Mouse (Mus musculus) stomach, embryonic 15.5 days (tissue): ENCODE results near the gene Ttc16. TPM values are rescaled to one million over a fixed set of nuclear protein-coding genes. Genes with fewer than 3 reads are reported as not detected.
A peak's percentile ranks its signal among the peaks of the same experiment; 100 is the strongest.

Experiments
- ATAC-seq: fragments of 200-750 bp; cut with Nextera tagmentation; 2 replicates; pipeline ENCODE4 v1.8.0; 2017; ENCODE audit warnings: low read depth, moderate number of reproducible peaks, moderate TSS enrichment; ENCODE audit not compliant: insufficient read depth, low FRiP score
- H3K27ac ChIP-seq: fragments of 300-500 bp; sonication (generic); 2 replicates; pipeline ENCODE4 v1.5.1; 2015; ENCODE audit warnings: mild to moderate bottlenecking, inconsistent platforms
- H3K27me3 ChIP-seq: fragments of 300-500 bp; sonication (generic); replicated peaks from 2 replicates; pipeline ENCODE4 v1.6.1; 2015; ENCODE audit warnings: inconsistent platforms
- H3K36me3 ChIP-seq: fragments of 300-500 bp; sonication (generic); 2 replicates; pipeline ENCODE4 v1.6.1; 2015; ENCODE audit warnings: inconsistent platforms
- H3K4me1 ChIP-seq: fragments of 300-500 bp; sonication (generic); 2 replicates; pipeline ENCODE4 v1.6.1; 2015; ENCODE audit warnings: inconsistent platforms
- H3K4me2 ChIP-seq: fragments of 300-500 bp; sonication (generic); 2 replicates; pipeline ENCODE4 v1.6.1; 2015; ENCODE audit warnings: mild to moderate bottlenecking, inconsistent platforms
- H3K4me3 ChIP-seq: fragments of 300-500 bp; sonication (generic); replicated peaks from 2 replicates; pipeline ENCODE4 v1.5.1; 2015; ENCODE audit warnings: inconsistent platforms
- H3K9ac ChIP-seq: fragments of 300-500 bp; sonication (generic); 2 replicates; pipeline ENCODE4 v1.6.1; 2015; ENCODE audit warnings: inconsistent platforms
- H3K9me3 ChIP-seq: fragments of 300-500 bp; sonication (generic); 2 replicates; pipeline ENCODE4 v1.6.1; 2016; ENCODE audit warnings: inconsistent platforms
- WGBS: fragments of 180-500 bp; shearing (Covaris S2); methylation state at CpG from one replicate; pipeline ENCODE4 v1.1.7; 2015; 5-methylcytosine and 5-hydroxymethylcytosine counted together
- microRNA counts: library from miRNA; unstranded; fragments of <30 nt; microRNA quantifications from one replicate; lab custom pipeline; 2016
- microRNA-seq: library from miRNA; unstranded; fragments of <30 nt; microRNA quantifications from one replicate; pipeline ENCODE4, GENCODE M21; 2016
- polyA plus RNA-seq: library from polyadenylated mRNA; unstranded; fragments of >200 nt; fragmentation: Nextera tagmentation; extraction: Ambion mirVana; gene quantifications from 2 replicates; pipeline ENCODE4 v1.2.1, GENCODE M21; 2015

Ttc16 gene
- polyA plus RNA-seq, 1 experiment from 2014 or later: 0.23 TPM

GRCm38 (mm10) chr2:32712586-32712933 is 62.9 kb downstream of the Ttc16 start:
- H3K9me3 ChIP-seq: no peaks in the 10 kb centered on the region
- peak; percentile 88 for ATAC-seq
- H3K36me3 ChIP-seq: peaks cover 32% of the 10 kb centered on the region
- H3K9ac ChIP-seq: peak overlapping the region; percentile 75
- 0% methylated on average over 36 of the region's 44 CpGs for WGBS
- no peaks in the 10 kb centered on the region for H3K27me3 ChIP-seq
- peak overlapping the region; percentile 97 for H3K27ac ChIP-seq
- peak overlapping the region; percentile 86 for H3K4me3 ChIP-seq
- H3K4me2 ChIP-seq: peak overlapping the region; percentile 86
- peaks cover 28% of the 10 kb centered on the region for H3K4me1 ChIP-seq

- Histone ChIP-seq H3K4me3 (peak overlapping the region; percentile 86), H3K9me3 (no peaks in the 10 kb centered on the region), H3K9ac (peak overlapping the region; percentile 75), H3K4me1 (peaks cover 28% of the 10 kb centered on the region), H3K27ac (peak overlapping the region; percentile 97), H3K27me3 (no peaks in the 10 kb centered on the region), H3K36me3 (peaks cover 33% of the 10 kb centered on the region), H3K4me2 (peak overlapping the region; percentile 86)
- under 1% methylated on average over 41 of the region's 41 CpGs for WGBS
- ATAC-seq: peak; percentile 50
These were observed 63.3 kb downstream of the Ttc16 start for GRCm38 (mm10) chr2:32712108-32712551.

GRCm38 (mm10) chr2:32711301-32712056 is 64.0 kb downstream of the Ttc16 start:
- no peaks in the 10 kb centered on the region for H3K27me3 ChIP-seq
- peak overlapping the region; percentile 86 for H3K4me3 ChIP-seq
- peaks cover 30% of the 10 kb centered on the region for H3K4me1 ChIP-seq
- peak overlapping the region; percentile 97 for H3K27ac ChIP-seq
- H3K9ac ChIP-seq: peak overlapping the region; percentile 75
- WGBS: 23% methylated on average over 9 of the region's 9 CpGs
- ATAC-seq: no peak
- H3K9me3 ChIP-seq: no peaks in the 10 kb centered on the region
- peak overlapping the region; percentile 86 for H3K4me2 ChIP-seq
- peaks cover 39% of the 10 kb centered on the region for H3K36me3 ChIP-seq

- no peaks in the 10 kb centered on the region for H3K9me3 ChIP-seq
- peaks cover 47% of the 10 kb centered on the region for H3K36me3 ChIP-seq
- peaks cover 32% of the 10 kb centered on the region for H3K4me1 ChIP-seq
- no peaks in the 10 kb centered on the region for H3K27me3 ChIP-seq
- H3K4me2 ChIP-seq: no peak overlapping the region
- ATAC-seq: no peak
- no peak overlapping the region for H3K9ac ChIP-seq
- no peak overlapping the region for H3K4me3 ChIP-seq
- 80% methylated on average over 5 of the region's 5 CpGs for WGBS
- no peak overlapping the region for H3K27ac ChIP-seq
These were observed 65.0 kb downstream of the Ttc16 start for GRCm38 (mm10) chr2:32710425-32710824.

- Histone ChIP-seq H3K4me2 (no peak overlapping the region), H3K9me3 (no peaks in the 10 kb centered on the region), H3K27me3 (no peaks in the 10 kb centered on the region), H3K36me3 (peaks cover 51% of the 10 kb centered on the region), H3K4me3 (no peak overlapping the region), H3K27ac (no peak overlapping the region), H3K4me1 (peaks cover 28% of the 10 kb centered on the region), H3K9ac (no peak overlapping the region)
- no peak for ATAC-seq
- 92% methylated on average over 20 of the region's 20 CpGs for WGBS
These were observed 65.8 kb downstream of the Ttc16 start for GRCm38 (mm10) chr2:32709521-32710137.

- WGBS: 40% methylated on average over 3 of the region's 3 CpGs
- Histone ChIP-seq H3K4me1 (peaks cover 19% of the 10 kb centered on the region), H3K4me3 (no peak overlapping the region), H3K9me3 (no peaks in the 10 kb centered on the region), H3K36me3 (peaks cover 57% of the 10 kb centered on the region), H3K9ac (no peak overlapping the region), H3K4me2 (no peak overlapping the region), H3K27me3 (no peaks in the 10 kb centered on the region), H3K27ac (no peak overlapping the region)
- no peak for ATAC-seq
These were observed 66.8 kb downstream of the Ttc16 start for GRCm38 (mm10) chr2:32708643-32709042.

MicroRNA genes within 50 kb of the gene (microRNA counts, 519-probe panel; counts per million panel counts)
- 2,065 counts per million, percentile 27 among the panel's probes with 10 or more counts for microRNA mmu-miR-2861 (lab: Ali Mortazavi, UCI)

Small RNA genes within 50 kb of the gene (microRNA-seq; reads per million reads assigned to microRNA genes)
- not detected for gene Mir2861
- not detected for gene Mir3960

Other genes starting within 250 kb of the Ttc16 start
- 11.2 and 13.0 TPM in 2 replicates for gene Fam102a, start 240.3 kb downstream of the Ttc16 start, polyA plus RNA-seq
- 109 and 112 TPM in 2 replicates for gene Dpm2, start 204.8 kb downstream of the Ttc16 start, polyA plus RNA-seq
- 0.36 and 0.61 TPM in 2 replicates for gene Pip5kl1, start 200.8 kb downstream of the Ttc16 start, polyA plus RNA-seq
- gene 9430097D07Rik, start 199.9 kb downstream of the Ttc16 start, polyA plus RNA-seq: 0.09 and 0.12 TPM in 2 replicates
- 18.3 and 20.3 TPM in 2 replicates for gene St6galnac4, start 188.5 kb downstream of the Ttc16 start, polyA plus RNA-seq
- 17.4 and 19.7 TPM in 2 replicates for gene St6galnac6, start 175.9 kb downstream of the Ttc16 start, polyA plus RNA-seq
- 21.8 and 22.1 TPM in 2 replicates for gene Ak1, start 153.9 kb downstream of the Ttc16 start, polyA plus RNA-seq
- 59.6 and 65.3 TPM in 2 replicates for gene Eng, start 129.0 kb downstream of the Ttc16 start, polyA plus RNA-seq
- gene Fpgs, start 71.5 kb downstream of the Ttc16 start, polyA plus RNA-seq: 33.8 and 34.1 TPM in 2 replicates
- 89.8 and 91.4 TPM in 2 replicates for gene Cdk9, start 62.6 kb downstream of the Ttc16 start, polyA plus RNA-seq
- gene Sh2d3c, start 54.6 kb downstream of the Ttc16 start, polyA plus RNA-seq: 26.2 and 28.6 TPM in 2 replicates
- gene 6330409D20Rik, start 34.6 kb downstream of the Ttc16 start, polyA plus RNA-seq: 0.27 and 0.45 TPM in 2 replicates
- gene Tor2a, start 18.4 kb downstream of the Ttc16 start, polyA plus RNA-seq: 63.8 and 68.5 TPM in 2 replicates
- gene Ptrh1, start 153 bp upstream of the Ttc16 start, polyA plus RNA-seq: 4.4 TPM in 2 replicates
- 0.62 and 1.1 TPM in 2 replicates for gene Cfap157, start 8.8 kb upstream of the Ttc16 start, polyA plus RNA-seq
- gene Stxbp1, start 71.6 kb upstream of the Ttc16 start, polyA plus RNA-seq: 20.0 and 21.4 TPM in 2 replicates
- gene Fam129b, start 100.5 kb upstream of the Ttc16 start, polyA plus RNA-seq: 67.1 and 73.6 TPM in 2 replicates
- gene Rpl12, start 185.9 kb upstream of the Ttc16 start, polyA plus RNA-seq: 152 and 172 TPM in 2 replicates
- gene Lrsam1, start 186.0 kb upstream of the Ttc16 start, polyA plus RNA-seq: 8.8 and 10.1 TPM in 2 replicates
- 16.9 and 18.2 TPM in 2 replicates for gene Slc2a8, start 206.4 kb upstream of the Ttc16 start, polyA plus RNA-seq